Mouse (Mus musculus) kidney, adult 2 months (tissue): ENCODE data around the gene Aftph.

Experiments
- CTCF ChIP-seq: fragments of 200-500 bp; conservative IDR thresholded peaks from 2 replicates; pipeline ENCODE4 v1.5.1; 2011; ENCODE audit warnings: low read depth, mild to moderate bottlenecking, control low read depth, low read length, moderate library complexity, mixed read lengths; ENCODE audit not compliant: insufficient read depth, insufficient read length
- POLR2A ChIP-seq: fragments of 200-500 bp; IDR thresholded peaks from one replicate; pipeline ENCODE4 v1.6.1; 2011; ENCODE audit warnings: low read depth, low read length, control low read depth

DNA sequence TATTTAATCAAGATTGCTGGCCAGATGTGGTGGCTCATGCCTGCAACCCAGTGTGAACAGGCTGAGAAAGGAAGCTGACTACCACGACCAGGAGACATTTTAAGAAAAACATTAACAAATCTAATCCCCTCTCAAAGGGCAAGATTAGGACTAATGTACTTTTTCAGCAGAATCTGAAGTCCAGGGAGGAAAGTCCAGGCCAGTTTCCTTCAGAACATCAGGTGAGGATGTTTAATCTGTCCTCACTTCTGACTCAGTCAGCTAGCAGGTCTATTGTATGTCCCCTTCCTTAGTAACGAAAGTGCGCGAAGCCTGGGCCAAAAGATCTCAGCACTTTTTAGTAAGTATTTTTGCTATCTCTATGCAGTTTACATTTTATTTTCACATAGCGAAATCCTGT is 17.8 kb downstream of the Aftph start:
- TF ChIP-seq POLR2A (no peak), CTCF (no peak)
